Mouse (Mus musculus) cortical plate, adult 2 months (tissue): ENCODE measurements around the gene Spata13.

ENCODE experiments used
- CTCF ChIP-seq: fragments of 200-500 bp; IDR thresholded peaks from 2 replicates; pipeline ENCODE4 v1.5.1; 2011; ENCODE audit warnings: mild to moderate bottlenecking, control low read depth, low read length; ENCODE audit not compliant: insufficient read depth; ENCODE audit errors: extremely low read depth
- POLR2A ChIP-seq: fragments of 200-500 bp; IDR thresholded peaks from 2 replicates; pipeline ENCODE4 v1.6.1; 2011; ENCODE audit warnings: mild to moderate bottlenecking, low read length, control low read depth; ENCODE audit not compliant: insufficient read depth; ENCODE audit errors: extremely low read depth

- TF ChIP-seq POLR2A (no peak), CTCF (no peak)
These were observed 56.8 kb downstream of the Spata13 start for GRCm38 (mm10) chr14:60690631-60691030.
